Mouse (Mus musculus) CH12.LX (cell line): ENCODE measurements at regions not wholly inside any gene's neighbourhood (a gene's known extent, or its start where the extent isn't known, plus 50 kb on each side); places are given as distances from the start of the nearest gene placed in this dataset.

Experiments used
- DNase-seq: peaks from one replicate; pipeline ENCODE4 v3.0.0-alpha.2; 2013; ENCODE audit errors: extremely low read depth
- H3K27ac ChIP-seq: 2 replicates; pipeline ENCODE4 v1.5.1; 2012; ENCODE audit warnings: low read depth, mild to moderate bottlenecking, control low read depth, moderate library complexity; ENCODE audit not compliant: insufficient read depth
- H3K27me3 ChIP-seq: replicated peaks from 2 replicates; pipeline ENCODE3; 2012; ENCODE audit warnings: inconsistent platforms
- H3K36me3 ChIP-seq, 2 experiments: replicated peaks in 1 of 2; 2 replicates each; pipeline versions ENCODE3 to v1.6.1; 2012; ENCODE audit warnings: inconsistent platforms in 1 of 2, low read length in 1 of 2, mild to moderate bottlenecking in 1 of 2, mixed read lengths in 1 of 2, moderate library complexity in 1 of 2; ENCODE audit not compliant: control insufficient read depth in 1 of 2, insufficient read depth in 1 of 2
- H3K4me1 ChIP-seq, 2 experiments: 2 replicates each; pipeline ENCODE4 v1.6.1; 2012; ENCODE audit warnings: inconsistent platforms in 1 of 2, moderate library complexity in 1 of 2; ENCODE audit not compliant: insufficient read depth in 2 of 2, control insufficient read depth in 1 of 2
- H3K4me2 ChIP-seq: 2 replicates; pipeline ENCODE4 v1.6.1; 2012; ENCODE audit warnings: low read depth, mild to moderate bottlenecking, control low read depth; ENCODE audit not compliant: poor library complexity, insufficient read depth, severe bottlenecking
- H3K4me3 ChIP-seq, 3 experiments: fragments of 150-350 bp in 1 of 3; sonication (generic) in 1 of 3; replicated peaks in 1 of 3; 2 replicates each; pipeline versions ENCODE3 to v1.5.1; 2011 to 2012; ENCODE audit warnings: low read depth in 2 of 3, low read length in 2 of 3, mild to moderate bottlenecking in 2 of 3, moderate library complexity in 2 of 3, control low read depth in 1 of 3, improper control_type of control experiment in 1 of 3, inconsistent platforms in 1 of 3, mixed read lengths in 1 of 3; ENCODE audit not compliant: poor library complexity in 1 of 3
- H3K79me2 ChIP-seq: replicated peaks from 2 replicates; pipeline ENCODE4 v1.6.1; 2012; ENCODE audit warnings: mild to moderate bottlenecking, moderate library complexity; ENCODE audit not compliant: control insufficient read depth, poor library complexity, insufficient read depth, severe bottlenecking; ENCODE audit errors: extremely low read depth
- H3K9ac ChIP-seq: 2 replicates; pipeline ENCODE4 v1.6.1; 2012; ENCODE audit warnings: low read depth, mild to moderate bottlenecking, control low read depth, moderate library complexity; ENCODE audit not compliant: insufficient read depth
- H3K9me3 ChIP-seq: replicated peaks from 2 replicates; pipeline ENCODE3; 2012; ENCODE audit warnings: low read length, inconsistent platforms, mixed read lengths
- BHLHE40 ChIP-seq: IDR thresholded peaks from 2 replicates; pipeline ENCODE4 v1.6.1; 2011; ENCODE audit warnings: mild to moderate bottlenecking, low read depth, low read length, improper control_type of control experiment
- CHD1 ChIP-seq: IDR thresholded peaks from 2 replicates; pipeline ENCODE4 v1.6.1; 2012; ENCODE audit warnings: low read depth, low read length, improper control_type of control experiment, inconsistent platforms
- CHD2 ChIP-seq: IDR thresholded peaks from 2 replicates; pipeline ENCODE4 v1.6.1; 2011; ENCODE audit warnings: low read length, improper control_type of control experiment
- CTCF ChIP-seq, 2 experiments: IDR thresholded peaks in 1 of 2; conservative IDR thresholded peaks in 1 of 2; 2 replicates each; pipeline ENCODE4 v1.5.1; 2011 to 2012; ENCODE audit warnings: low read depth in 2 of 2, low read length in 2 of 2, improper control_type of control experiment in 1 of 2, inconsistent platforms in 1 of 2, mild to moderate bottlenecking in 1 of 2, moderate library complexity in 1 of 2
- E2F4 ChIP-seq: IDR thresholded peaks from 2 replicates; pipeline ENCODE4 v1.6.1; 2011; ENCODE audit warnings: low read depth, low read length, improper control_type of control experiment; ENCODE audit not compliant: insufficient replicate concordance
- ELF1 ChIP-seq: IDR thresholded peaks from 2 replicates; pipeline ENCODE4 v1.6.1; 2014; ENCODE audit warnings: low read depth, mild to moderate bottlenecking, inconsistent platforms, low read length, improper control_type of control experiment
- EP300 ChIP-seq: IDR thresholded peaks from 2 replicates; pipeline ENCODE4 v1.6.1; 2011; ENCODE audit warnings: low read length, improper control_type of control experiment
- ETS1 ChIP-seq: conservative IDR thresholded peaks from 2 replicates; pipeline ENCODE4 v1.6.1; 2012; ENCODE audit warnings: low read depth, mild to moderate bottlenecking, inconsistent platforms, low read length, improper control_type of control experiment, moderate library complexity
- HCFC1 ChIP-seq: IDR thresholded peaks from 2 replicates; pipeline ENCODE4 v1.6.1; 2012; ENCODE audit warnings: low read depth, mild to moderate bottlenecking, inconsistent platforms, low read length, improper control_type of control experiment
- IRF4 ChIP-seq: IDR thresholded peaks from 2 replicates; pipeline ENCODE4 v1.6.1; 2014; ENCODE audit warnings: low read depth, mild to moderate bottlenecking, inconsistent platforms, low read length, improper control_type of control experiment
- JUN ChIP-seq: IDR thresholded peaks from 2 replicates; pipeline ENCODE4 v1.6.1; 2011; ENCODE audit warnings: low read depth, mild to moderate bottlenecking, low read length, improper control_type of control experiment, moderate library complexity; ENCODE audit not compliant: insufficient read depth
- MAFK ChIP-seq: IDR thresholded peaks from 2 replicates; pipeline ENCODE4 v1.6.1; 2011; ENCODE audit warnings: low read length, improper control_type of control experiment; ENCODE audit not compliant: insufficient replicate concordance
- MAZ ChIP-seq: IDR thresholded peaks from 2 replicates; pipeline ENCODE4 v1.6.1; 2012; ENCODE audit warnings: low read depth, mild to moderate bottlenecking, inconsistent platforms, low read length, improper control_type of control experiment, moderate library complexity
- MEF2A ChIP-seq: IDR thresholded peaks from 2 replicates; pipeline ENCODE4 v1.6.1; 2014; ENCODE audit warnings: low read depth, mild to moderate bottlenecking, inconsistent platforms, low read length, improper control_type of control experiment, borderline replicate concordance
- MXI1 ChIP-seq: IDR thresholded peaks from 2 replicates; pipeline ENCODE4 v1.6.1; 2011; ENCODE audit warnings: mild to moderate bottlenecking, low read depth, low read length, improper control_type of control experiment
- MYC ChIP-seq: IDR thresholded peaks from 2 replicates; pipeline ENCODE4 v1.6.1; 2011; ENCODE audit warnings: low read depth, mild to moderate bottlenecking, improper control_type of control experiment, low read length
- NELFE ChIP-seq: IDR thresholded peaks from 2 replicates; pipeline ENCODE4 v1.6.1; 2011; ENCODE audit warnings: low read depth, low read length, improper control_type of control experiment
- NRF1 ChIP-seq: IDR thresholded peaks from 2 replicates; pipeline ENCODE4 v1.6.1; 2014; ENCODE audit warnings: low read depth, mild to moderate bottlenecking, inconsistent platforms, low read length, improper control_type of control experiment, moderate library complexity
- POLR2A ChIP-seq: IDR thresholded peaks from 2 replicates; pipeline ENCODE4 v1.6.1; 2011; ENCODE audit warnings: low read depth, mild to moderate bottlenecking, improper control_type of control experiment, low read length
- POLR2AphosphoS2 ChIP-seq: IDR thresholded peaks from 2 replicates; pipeline ENCODE4 v1.6.1; 2011; ENCODE audit warnings: low read depth, low read length, improper control_type of control experiment
- RCOR1 ChIP-seq: conservative IDR thresholded peaks from 2 replicates; pipeline ENCODE4 v1.6.1; 2012; ENCODE audit warnings: low read depth, mild to moderate bottlenecking, inconsistent platforms, low read length, improper control_type of control experiment
- SIN3A ChIP-seq: IDR thresholded peaks from 2 replicates; pipeline ENCODE4 v1.6.1; 2012; ENCODE audit warnings: low read length, improper control_type of control experiment, inconsistent platforms
- SMC3 ChIP-seq: IDR thresholded peaks from 2 replicates; pipeline ENCODE4 v1.6.1; 2011; ENCODE audit warnings: low read depth, low read length, improper control_type of control experiment
- TCF12 ChIP-seq: IDR thresholded peaks from 2 replicates; pipeline ENCODE4 v1.6.1; 2014; ENCODE audit warnings: low read depth, mild to moderate bottlenecking, inconsistent platforms, low read length, improper control_type of control experiment
- UBTF ChIP-seq: IDR thresholded peaks from 2 replicates; pipeline ENCODE4 v1.6.1; 2012; ENCODE audit warnings: low read depth, mild to moderate bottlenecking, inconsistent platforms, low read length, improper control_type of control experiment, moderate library complexity
- USF1 ChIP-seq: IDR thresholded peaks from 2 replicates; pipeline ENCODE4 v1.6.1; 2014; ENCODE audit warnings: low read depth, mild to moderate bottlenecking, inconsistent platforms, low read length, improper control_type of control experiment
- USF2 ChIP-seq: conservative IDR thresholded peaks from 2 replicates; pipeline ENCODE4 v1.6.1; 2011; ENCODE audit warnings: low read depth, low read length, improper control_type of control experiment
- ZKSCAN1 ChIP-seq: IDR thresholded peaks from 2 replicates; pipeline ENCODE4 v1.6.1; 2012; ENCODE audit warnings: low read depth, inconsistent platforms, low read length, improper control_type of control experiment, borderline replicate concordance
- ZNF384 ChIP-seq: IDR thresholded peaks from 2 replicates; pipeline ENCODE4 v1.6.1; 2012; ENCODE audit warnings: low read depth, low read length, improper control_type of control experiment, inconsistent platforms
- dilution Hi-C: fragments of 300-500 bp; cut with MboI; formaldehyde crosslinking; loops from 2 replicates; pipeline ENCODE4 v1.14.3; 2020; ENCODE audit warnings: low sequenced_read_pairs; ENCODE audit not compliant: extremely low pct_unique_long_range_greater_than_20kb, extremely low pct_ligation_motif_present
- in situ Hi-C: fragments of 300-500 bp; cut with MboI; formaldehyde crosslinking; loops from 3 replicates; pipeline ENCODE4 v1.14.3; 2019; ENCODE audit warnings: low sequenced_read_pairs, low pct_ligation_motif_present, low pct_unique_long_range_greater_than_20kb, mixed read lengths

DNA sequence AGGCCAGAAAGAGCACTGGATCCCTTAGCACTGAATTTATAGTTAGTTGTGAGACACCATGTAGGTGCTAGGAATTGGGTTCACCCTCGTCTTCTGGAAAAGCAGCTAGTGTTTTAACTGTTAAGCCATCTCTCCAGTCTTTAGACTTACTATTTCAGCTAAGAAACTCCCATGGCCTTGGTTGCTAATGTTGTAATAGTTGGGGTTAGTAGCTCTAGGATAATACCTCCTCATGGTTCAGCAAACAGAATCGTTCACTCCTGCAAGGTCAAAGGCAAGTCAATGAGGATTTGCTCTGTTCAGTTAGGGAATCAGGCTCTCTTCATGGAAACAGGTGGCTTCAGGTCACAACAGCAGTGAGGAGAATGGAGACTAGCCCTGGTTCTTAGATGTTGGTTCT is 118.7 kb upstream of the Kbtbd8 start:
- Histone ChIP-seq H3K4me3 (no peak overlapping the region), H3K79me2 (no peaks in the 10 kb centered on the region), H3K9me3 (no peaks in the 10 kb centered on the region), H3K9ac (no peak overlapping the region)
- no peak for DNase-seq
- in situ Hi-C loops = no loop called here
- TF ChIP-seq EP300 = no peak
- TF ChIP-seq UBTF = no peak
- no peak for TF ChIP-seq CHD2
- TF ChIP-seq CTCF (conservative IDR thresholded peaks at IDR 0.05 in 1 of 2, IDR thresholded peaks at IDR 0.05 in 1 of 2; ENCODE audit: low read depth in 2 of 2, low read length in 2 of 2) = no peak
- TF ChIP-seq TCF12 = no peak
- no peak for TF ChIP-seq POLR2A
- TF ChIP-seq MEF2A = no peak
- TF ChIP-seq NELFE = no peak
- TF ChIP-seq POLR2AphosphoS2 = no peak
- TF ChIP-seq SIN3A = no peak
- TF ChIP-seq MAZ = no peak
- no peak for TF ChIP-seq IRF4
- no peak for TF ChIP-seq ETS1
- no peak for TF ChIP-seq ZNF384
- no peak for TF ChIP-seq USF1
- TF ChIP-seq MAFK = no peak
- TF ChIP-seq, all 38 proteins: peak for 0
- Histone ChIP-seq H3K36me3 (no peaks in the 10 kb centered on the region), H3K4me1 (peaks cover 0 to 3% of the 10 kb centered on the region in 2 experiments; a peak in 2 of 4 replicates), H3K27ac (no peak overlapping the region), H3K27me3 (peaks cover 2% of the 10 kb centered on the region), H3K4me2 (no peak overlapping the region)
- dilution Hi-C loops = no loop called here

DNA sequence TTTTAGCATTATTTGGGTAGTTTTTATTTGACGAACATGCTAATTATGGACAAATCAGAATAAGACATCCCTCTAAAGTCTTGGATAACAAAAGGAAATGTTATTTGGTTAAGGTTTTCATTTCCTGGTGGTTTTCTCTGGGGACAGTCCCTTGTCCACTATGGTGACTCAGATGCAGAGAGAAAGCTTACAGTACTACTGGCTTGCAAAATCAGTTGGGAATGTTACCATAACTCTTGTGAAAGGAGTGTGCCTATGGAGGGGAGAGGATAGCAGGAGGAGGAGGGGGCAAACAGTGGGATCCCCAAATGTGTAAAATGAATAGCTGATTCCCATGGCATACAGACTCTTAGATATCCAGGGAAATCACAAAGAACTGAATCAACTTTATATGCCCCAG is 122.7 kb upstream of the Kbtbd8 start:
- Histone ChIP-seq H3K79me2 (no peaks in the 10 kb centered on the region), H3K4me3 (no peak overlapping the region), H3K9ac (no peak overlapping the region), H3K9me3 (no peaks in the 10 kb centered on the region), H3K36me3 (no peaks in the 10 kb centered on the region), H3K4me1 (peaks cover 0 to 3% of the 10 kb centered on the region in 2 experiments; a peak in 2 of 4 replicates), H3K4me2 (no peak overlapping the region), H3K27ac (no peak overlapping the region), H3K27me3 (no peaks in the 10 kb centered on the region)
- in situ Hi-C loops = no loop called here
- no peak for DNase-seq
- TF ChIP-seq NELFE (no peak), SMC3 (no peak), UBTF (no peak), HCFC1 (no peak), USF2 (no peak), JUN (no peak), ELF1 (no peak), ETS1 (no peak), E2F4 (no peak), BHLHE40 (no peak), ZKSCAN1 (no peak), RCOR1 (no peak), MAFK (no peak), USF1 (no peak), NRF1 (no peak), CHD1 (no peak), MYC (no peak), MXI1 (no peak)
- dilution Hi-C loops = no loop called here
